13 mouse cellular contexts compared by ENCODE assay signal in the genomic region with DNA sequence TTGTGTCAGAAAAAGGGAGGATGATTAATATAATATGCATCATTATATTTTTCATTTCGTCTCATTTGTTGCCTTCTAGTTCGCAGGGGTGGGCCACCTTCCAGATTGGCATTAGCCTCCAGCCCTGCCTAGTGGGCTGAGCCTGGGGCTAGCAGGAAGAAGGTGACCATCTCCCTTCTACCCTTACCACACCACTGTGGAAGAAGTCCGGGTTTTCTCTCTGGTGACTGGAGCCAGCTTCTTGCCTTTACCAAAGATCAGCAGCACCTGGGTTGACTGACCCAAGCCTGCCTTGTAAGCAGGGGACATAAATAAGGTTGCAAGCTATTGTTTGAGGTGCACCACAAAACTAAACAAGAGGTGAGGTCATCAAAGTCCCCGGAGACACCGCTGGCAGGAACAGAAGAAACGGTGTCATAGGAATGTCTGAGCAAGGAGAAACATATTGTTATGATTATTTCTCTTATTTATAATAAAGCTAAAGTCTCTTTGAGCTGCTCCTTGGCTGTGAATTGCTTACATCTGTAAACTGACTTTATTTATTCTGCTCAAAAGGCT.
A peak's percentile ranks its signal among the peaks of the same experiment; 100 is the strongest.
DNase-seq lines count a peak whose midpoint lies in the region; ATAC-seq and TF ChIP-seq lines count a peak whose summit lies in the region.
"Had no signal": no experiment of that assay in that cellular context is flagged by ENCODE, and none has a peak within 500 bp of the region (broad histone marks: within the 10 kb centered on the region; RNA-seq: fewer than 3 reads in every experiment).

No protein-coding gene starts in this region.

- intact Hi-C loops in gastrocnemius, adult 2 months (cut with DNase I), result loop anchor here (1.0 kb wide), 1 partner anchor 285 kb away; no protein-coding TSS in a partner anchor
- intact Hi-C loops in gastrocnemius, postnatal 36 days (cut with DNase I), result no loop called here
- intact Hi-C loops in left cerebral cortex, postnatal 36 days (cut with DNase I), result no loop called here

- no peak for ATAC-seq in megakaryocyte progenitor cell, adult 5-6 weeks (replicated peaks; ENCODE audit: poor library complexity)
- ATAC-seq: lung, postnatal 0 days had no signal

- no peak overlapping the region for H3K4me3 ChIP-seq in gastrocnemius, adult 2 months
- H3K4me3 ChIP-seq: layer of hippocampus, adult 2 months; limb, embryonic 15.5 days had no signal

- H3K27ac ChIP-seq in gastrocnemius, adult 2 months, result peak overlapping the region; percentile 31; the same call in 1 of the 2 replicates
- H3K27ac ChIP-seq: layer of hippocampus, adult 2 months; limb, embryonic 15.5 days had no signal

- no peak for TF ChIP-seq CTCF in gastrocnemius, adult 2 months (IDR thresholded peaks at IDR 0.05)

- peak; percentile 55 for DNase-seq in gastrocnemius, adult 2 months
- DNase-seq in gastrocnemius, postnatal 10 days, result no peak
- DNase-seq in urinary bladder, postnatal 14 days (ENCODE audit: low spot score), result peak; percentile 33
- no peak for DNase-seq in urinary bladder, adult 2 months (ENCODE audit: low spot score)
- peak; percentile 28 to 36 for DNase-seq in gastrocnemius, postnatal 36 days
- DNase-seq in urinary bladder, postnatal 4 days (ENCODE audit: low spot score in 2 of 2), result peak; percentile 37 to 64
- no peak for DNase-seq in left cerebral cortex, postnatal 36 days (ENCODE audit: low spot score in 2 of 2)
- DNase-seq: cerebellum, adult 18-20 months; right cerebral cortex, adult 18-20 months had no signal

Comparison
In these comparisons a context has a peak if more than half of its experiments do, and no peak if none do; other contexts are left out.
1. DNase-seq: peak in gastrocnemius, adult 2 months (single experiment), urinary bladder, postnatal 14 days (single experiment), gastrocnemius, postnatal 36 days (2 of 2) and urinary bladder, postnatal 4 days (2 of 2); none in gastrocnemius, postnatal 10 days (single experiment), urinary bladder, adult 2 months (single experiment) and left cerebral cortex, postnatal 36 days (0 of 2).